Mouse (Mus musculus) ES-E14 (cell line): ENCODE data around the gene Sec31b.

Experiments
- CHD2 ChIP-seq: IDR thresholded peaks from 2 replicates; pipeline ENCODE4 v1.6.1; 2014; ENCODE audit warnings: mild to moderate bottlenecking, low read depth, low read length, inconsistent platforms
- HCFC1 ChIP-seq: IDR thresholded peaks from 2 replicates; pipeline ENCODE4 v1.6.1; 2012; ENCODE audit warnings: low read length, inconsistent platforms, borderline replicate concordance; ENCODE audit not compliant: insufficient read depth
- ZC3H11A ChIP-seq: IDR thresholded peaks from 2 replicates; pipeline ENCODE4 v1.6.1; 2012; ENCODE audit warnings: low read depth, mild to moderate bottlenecking, inconsistent platforms, low read length, borderline replicate concordance
- ZNF384 ChIP-seq: IDR thresholded peaks from 2 replicates; pipeline ENCODE4 v1.6.1; 2012; ENCODE audit warnings: low read depth, low read length, inconsistent platforms

GRCm38 (mm10) chr19:44501925-44502324 lies 43.7 kb downstream of the Sec31b start:
- TF ChIP-seq HCFC1 (no peak), CHD2 (no peak), ZC3H11A (no peak), ZNF384 (no peak)
